Mouse (Mus musculus) cortical plate, adult 2 months (tissue): ENCODE data around the gene Anks1b.

ENCODE experiments used
- CTCF ChIP-seq: fragments of 200-500 bp; IDR thresholded peaks from 2 replicates; pipeline ENCODE4 v1.5.1; 2011; ENCODE audit warnings: mild to moderate bottlenecking, control low read depth, low read length; ENCODE audit not compliant: insufficient read depth; ENCODE audit errors: extremely low read depth
- POLR2A ChIP-seq: fragments of 200-500 bp; IDR thresholded peaks from 2 replicates; pipeline ENCODE4 v1.6.1; 2011; ENCODE audit warnings: mild to moderate bottlenecking, low read length, control low read depth; ENCODE audit not compliant: insufficient read depth; ENCODE audit errors: extremely low read depth

GRCm38 (mm10) chr10:90151510-90151909 lies 278.2 kb downstream of the Anks1b start:
- TF ChIP-seq POLR2A (no peak), CTCF (no peak)
